Mouse (Mus musculus): ENCODE data around the gene Nudcd2.

The Nudcd2 gene

DNA sequence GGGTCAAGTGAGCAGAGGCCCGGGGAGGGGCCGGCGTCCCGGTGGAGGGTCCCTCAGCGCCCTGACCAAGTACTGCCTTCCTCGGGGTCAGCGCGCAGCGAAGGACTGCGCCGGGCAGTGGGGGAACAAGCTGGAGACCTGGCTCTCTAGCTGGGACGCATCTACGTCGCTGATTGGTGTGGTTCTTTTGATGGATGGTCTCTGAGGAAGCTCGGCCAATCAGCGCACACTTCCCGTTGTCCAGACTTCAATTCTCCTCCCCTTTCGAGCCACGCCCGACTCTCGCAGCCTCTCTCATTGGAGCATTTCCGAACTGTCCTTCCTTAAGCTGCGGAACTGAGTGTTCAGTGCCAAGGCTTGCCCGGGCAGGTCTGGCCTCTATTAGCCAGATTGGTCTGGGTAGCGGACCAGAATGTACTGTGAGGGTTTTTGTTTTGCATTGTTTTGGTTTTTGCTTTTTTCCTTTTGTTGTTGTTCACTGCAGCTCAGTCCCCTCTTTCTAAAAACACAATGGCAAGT is 21.7 kb downstream of the Nudcd2 start, which contains the start of gene Ccng1:
Ccng1 (minus strand) TSS at position 203 of the 519 bp plus-strand sequence.
- peak; percentile 85 for DNase-seq (ENCODE audit: low read depth, low spot score)

DNA sequence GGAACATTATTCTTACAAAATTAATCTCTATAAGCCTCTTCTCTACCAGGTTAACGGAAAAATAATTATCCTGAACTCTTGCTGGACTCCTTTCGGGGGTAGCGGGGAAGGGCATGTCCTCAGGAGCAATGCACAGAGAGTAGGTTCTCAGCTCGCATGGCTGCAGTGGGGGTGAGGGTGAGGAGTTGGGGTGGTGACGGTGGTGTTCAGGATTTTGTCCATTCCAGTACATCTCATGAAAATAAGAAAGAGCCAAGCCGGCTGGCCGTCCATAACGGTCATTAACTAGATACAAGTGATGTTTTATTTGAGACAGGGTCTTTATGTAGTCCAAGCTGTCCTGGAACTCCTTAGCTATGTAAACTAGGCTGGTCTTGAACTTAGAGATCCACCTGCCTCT is 22.5 kb downstream of the Nudcd2 start:
- DNase-seq (ENCODE audit: low read depth, low spot score), result no peak

DNA sequence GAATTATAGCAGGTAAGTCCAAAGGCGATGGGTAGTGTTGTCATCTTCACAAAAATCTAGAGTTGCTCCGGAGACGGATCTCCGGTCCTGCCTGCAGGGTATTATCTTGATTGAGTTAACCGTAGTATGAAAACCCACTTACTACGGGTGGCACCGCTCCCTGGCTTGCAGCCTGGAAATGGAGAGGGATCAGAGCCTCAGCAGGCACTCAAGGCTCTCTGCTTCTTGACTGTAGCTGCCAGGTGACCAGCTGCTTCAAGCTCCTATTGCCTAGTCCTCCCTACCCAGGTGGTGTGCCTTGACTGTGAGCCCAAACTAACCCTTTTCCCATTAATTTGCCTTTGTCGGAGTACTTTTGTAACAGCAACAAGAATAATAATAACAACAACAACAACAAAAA is 26.4 kb downstream of the Nudcd2 start:
- DNase-seq (ENCODE audit: low read depth, low spot score), result no peak

DNA sequence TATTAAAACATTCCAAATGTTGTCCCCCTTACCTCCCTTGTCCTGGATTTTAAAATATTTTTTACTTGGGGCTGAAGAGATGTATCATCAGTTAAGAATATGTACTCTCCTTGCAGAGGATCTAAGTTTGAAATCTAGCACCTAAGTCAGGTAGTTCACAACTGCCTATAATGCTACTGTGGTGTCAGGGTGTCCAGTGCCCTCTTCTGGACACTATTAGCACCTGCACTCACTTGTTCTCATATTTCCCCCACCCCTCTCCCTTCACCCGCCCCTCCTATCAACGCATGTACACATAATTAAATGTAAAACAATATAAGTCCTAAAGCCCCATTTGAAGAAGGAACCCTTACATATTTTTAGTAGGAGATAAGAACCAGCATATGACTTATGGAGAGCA is 29.9 kb downstream of the Nudcd2 start:
- DNase-seq (ENCODE audit: low read depth, low spot score), result no peak

DNA sequence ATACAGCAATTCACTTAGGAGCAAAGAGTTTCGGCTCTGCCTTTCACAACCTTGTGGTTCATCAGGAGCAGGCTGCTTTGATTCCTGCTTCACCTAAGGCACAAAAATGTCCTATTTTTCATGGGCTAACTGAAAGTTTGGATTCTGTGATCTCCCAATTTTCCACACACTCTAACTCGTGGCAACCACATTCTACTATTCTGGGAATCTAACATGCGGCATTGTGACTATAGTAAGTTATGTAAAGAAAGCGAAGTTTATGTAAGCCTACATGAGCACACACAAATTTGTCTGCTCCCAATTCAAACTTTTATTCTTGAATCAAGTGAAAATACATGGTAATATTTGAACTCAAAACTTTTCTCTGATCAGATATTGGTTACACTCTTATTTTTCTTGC is 31.2 kb downstream of the Nudcd2 start:
- no peak for DNase-seq (ENCODE audit: low read depth, low spot score)

DNA sequence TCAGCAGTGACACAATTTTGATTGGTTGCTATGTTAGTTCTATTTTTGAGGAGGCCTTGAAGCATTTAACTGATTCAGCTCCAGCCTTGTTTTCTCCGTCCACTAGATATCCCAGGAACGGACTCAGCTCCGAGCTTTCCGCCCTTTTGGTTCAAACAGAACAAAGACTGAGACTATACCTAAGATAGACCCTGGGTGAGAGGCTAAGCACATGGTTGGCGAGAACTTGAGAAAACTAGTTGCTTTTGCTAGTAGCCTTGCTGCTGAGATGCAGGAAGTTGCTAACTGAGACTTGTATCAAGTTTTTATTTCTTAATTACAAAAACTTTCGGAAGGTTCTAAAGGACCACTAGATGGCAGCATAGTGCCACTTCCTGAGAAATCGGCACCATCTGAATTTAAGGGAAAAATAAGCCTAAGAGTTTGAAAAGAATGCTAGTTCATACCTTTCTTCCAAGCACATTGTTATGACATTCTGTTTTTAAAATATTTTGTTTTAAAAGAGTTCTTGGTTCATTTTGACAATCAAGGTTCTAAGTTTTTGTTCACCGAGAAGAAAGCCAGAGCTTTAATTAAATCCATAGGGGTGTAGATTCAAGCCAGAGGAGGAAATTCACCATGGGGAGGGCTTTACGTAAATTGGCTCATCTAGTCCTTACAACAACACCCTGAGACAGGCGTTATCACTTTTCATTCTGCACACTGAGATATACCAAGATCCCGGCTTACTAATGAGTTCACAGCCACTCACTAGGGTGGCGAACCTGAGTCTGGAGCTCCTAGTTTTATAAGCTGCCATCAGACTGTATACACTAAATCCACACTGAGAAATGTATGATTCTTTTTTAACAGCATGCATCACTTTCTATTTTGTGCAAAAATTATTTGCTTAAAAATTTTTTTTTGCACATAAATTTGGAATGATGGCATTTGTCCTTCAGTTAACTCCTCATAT is 42.1 kb downstream of the Nudcd2 start:
- DNase-seq (ENCODE audit: low read depth, low spot score), result peak; percentile 14

DNA sequence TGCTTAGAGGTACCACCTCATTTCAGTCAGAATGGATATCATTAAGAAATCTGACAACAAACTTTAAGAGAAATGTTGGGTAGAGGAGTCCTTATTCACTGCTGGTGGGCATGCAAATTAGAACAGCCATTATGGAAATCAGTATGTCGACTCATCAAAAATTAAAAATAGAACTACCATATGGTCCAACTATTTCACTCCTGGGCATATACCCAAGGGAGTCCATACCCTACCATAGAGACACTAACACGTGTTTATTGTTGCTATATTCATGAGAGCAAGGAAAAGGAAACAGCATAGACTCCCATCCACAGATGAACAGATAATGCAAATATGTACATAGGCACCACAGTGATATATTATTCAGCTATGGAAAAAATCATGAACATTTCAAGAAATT is 48.4 kb downstream of the Nudcd2 start:
- no peak for DNase-seq (ENCODE audit: low read depth, low spot score)

DNA sequence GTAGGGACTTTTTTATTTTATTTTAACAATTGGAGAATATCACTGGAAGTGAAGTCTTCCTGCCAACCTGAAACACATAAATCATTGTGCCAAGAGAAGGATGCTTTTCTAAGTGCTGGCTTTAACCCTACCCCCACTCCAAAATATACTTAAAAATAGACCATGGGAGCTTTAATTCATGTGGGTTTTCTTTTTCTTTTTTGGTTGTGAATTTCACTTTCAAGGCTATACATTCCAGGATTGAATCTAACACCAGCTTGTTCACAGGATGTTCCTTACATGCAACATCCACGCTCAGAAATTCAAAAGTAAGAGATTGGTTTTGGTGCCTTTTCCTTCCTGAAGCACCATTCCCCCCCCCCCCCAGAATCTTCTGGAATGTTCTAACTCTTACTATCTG is 49.9 kb downstream of the Nudcd2 start:
- DNase-seq (ENCODE audit: low read depth, low spot score), result no peak

DNA sequence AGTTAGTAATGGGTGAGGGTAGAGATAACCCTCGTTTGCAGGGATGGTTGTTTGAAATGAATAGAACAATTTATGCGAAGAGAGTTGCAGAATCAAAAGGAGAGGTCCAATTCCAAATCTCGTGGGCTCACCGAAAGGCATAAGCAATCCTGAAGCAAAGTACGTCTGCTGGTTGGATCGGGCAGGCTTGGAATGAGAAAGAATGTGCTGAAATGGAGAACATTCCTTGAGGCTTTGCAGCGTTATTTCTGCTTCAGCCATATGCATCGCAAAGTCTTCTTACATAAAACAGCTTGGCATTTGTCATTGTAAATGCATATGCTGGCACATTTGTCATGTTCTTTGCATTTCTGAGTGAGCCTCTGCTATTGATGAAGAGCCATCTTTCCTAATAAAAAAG is 50.9 kb downstream of the Nudcd2 start:
- DNase-seq (ENCODE audit: low read depth, low spot score), result no peak

DNA sequence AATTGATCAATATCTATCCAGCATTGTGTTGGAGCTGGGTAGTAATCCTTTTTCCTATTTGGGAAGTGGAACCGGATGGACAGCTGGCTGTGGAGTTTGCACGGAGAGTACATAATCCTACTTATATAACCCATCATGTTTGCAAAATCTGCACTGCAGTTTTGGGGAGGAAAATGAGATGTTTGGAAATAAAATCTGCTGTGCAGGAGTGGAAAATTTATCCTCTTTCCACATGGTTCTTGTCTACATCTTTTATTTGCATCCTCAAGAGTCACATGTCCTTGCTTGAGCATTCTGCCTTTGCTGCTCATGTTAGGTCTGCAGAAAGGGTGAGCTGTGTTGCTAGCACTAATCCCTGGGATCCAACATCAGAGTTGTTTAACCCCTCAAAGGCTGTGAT is 53.4 kb downstream of the Nudcd2 start:
- DNase-seq (ENCODE audit: low read depth, low spot score), result no peak

Data from retina, postnatal 7 days (tissue).